Mouse (Mus musculus): Measurements from ENCODE around the gene Rpia.

- TF ChIP-seq CTCF (IDR thresholded peaks at IDR 0.05) (no peak), EP300 (IDR thresholded peaks at IDR 0.05) (no peak)
Observed at GRCm38 (mm10) chr6:70749750-70750149, 42.3 kb downstream of the Rpia start.

All from lung, postnatal 0 days (tissue).